Mouse (Mus musculus): ENCODE measurements around the gene Mctp2.

DNA sequence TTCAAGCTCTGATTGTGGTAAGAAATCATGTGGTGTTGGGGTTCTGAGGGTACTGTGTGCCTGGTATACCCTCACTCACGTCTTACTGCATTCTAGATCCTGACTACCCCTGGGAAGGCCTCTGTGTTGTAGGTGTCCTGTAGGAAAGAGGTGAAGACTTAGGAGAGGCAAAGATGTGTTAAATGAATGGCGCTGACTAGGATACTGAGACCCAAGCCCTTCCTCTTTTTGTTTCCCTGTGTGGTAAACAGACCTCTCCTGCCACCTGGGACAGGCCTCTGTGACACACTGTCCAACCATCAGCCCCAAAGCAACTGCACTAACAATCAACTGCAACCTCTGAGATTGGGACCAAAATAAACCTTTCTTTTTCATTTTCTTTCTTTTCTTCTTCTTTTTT, 28.0 kb downstream of the Mctp2 start:
- TF ChIP-seq POLR2A (IDR thresholded peaks at IDR 0.05; ENCODE audit: low read depth, low read length) (no peak), CTCF (IDR thresholded peaks at IDR 0.05; ENCODE audit: extremely low read depth, insufficient read length, insufficient replicate concordance, low read depth, low read length) (no peak)
